Mouse (Mus musculus) forebrain, embryonic 12.5 days (tissue): ENCODE measurements around the gene Hist1h2bb. TPM values are rescaled to one million over a fixed set of nuclear protein-coding genes. Genes with fewer than 3 reads are reported as not detected.
"Not testable (repeated sequence)": the region's sequence is repeated elsewhere in the genome, so short reads cannot be mapped to it uniquely, and the experiment has no call there.

Experiments
- ATAC-seq: fragments of 200-750 bp; cut with Nextera tagmentation; 2 replicates; pipeline ENCODE4 v1.8.0; 2017; ENCODE audit warnings: moderate TSS enrichment; ENCODE audit not compliant: low FRiP score
- H3K27ac ChIP-seq: fragments of 300-500 bp; sonication (generic); 2 replicates; pipeline ENCODE4 v1.5.1; 2016; ENCODE audit warnings: mild to moderate bottlenecking
- H3K27me3 ChIP-seq: fragments of 300-500 bp; sonication (generic); 2 replicates; pipeline ENCODE4 v1.6.1; 2016; ENCODE audit warnings: mild to moderate bottlenecking
- H3K36me3 ChIP-seq: fragments of 300-500 bp; sonication (generic); replicated peaks from 2 replicates; pipeline ENCODE4 v1.6.1; 2016; ENCODE audit warnings: mild to moderate bottlenecking
- H3K4me1 ChIP-seq: fragments of 300-500 bp; sonication (generic); 2 replicates; pipeline ENCODE4 v1.6.1; 2016
- H3K4me2 ChIP-seq: fragments of 300-500 bp; sonication (generic); 2 replicates; pipeline ENCODE4 v1.6.1; 2016; ENCODE audit warnings: mild to moderate bottlenecking, moderate library complexity
- H3K4me3 ChIP-seq: fragments of 300-500 bp; sonication (generic); replicated peaks from 2 replicates; pipeline ENCODE4 v1.5.1; 2016; ENCODE audit warnings: mild to moderate bottlenecking
- H3K9ac ChIP-seq: fragments of 300-500 bp; sonication (generic); 2 replicates; pipeline ENCODE4 v1.6.1; 2016; ENCODE audit warnings: mild to moderate bottlenecking
- H3K9me3 ChIP-seq: fragments of 300-500 bp; sonication (generic); 2 replicates; pipeline ENCODE4 v1.6.1; 2016
- WGBS: fragments of 180-500 bp; shearing (Covaris S2); methylation state at CpG from one replicate; pipeline ENCODE4 v1.1.7; 2016; 5-methylcytosine and 5-hydroxymethylcytosine counted together
- polyA plus RNA-seq: library from polyadenylated mRNA; unstranded; fragments of >200 nt; fragmentation: Nextera tagmentation; extraction: Ambion mirVana; gene quantifications from 2 replicates; pipeline ENCODE4 v1.2.1, GENCODE M21; 2016

The Hist1h2bb gene
- polyA plus RNA-seq, 1 experiment from 2014 or later: 3.5 TPM

DNA sequence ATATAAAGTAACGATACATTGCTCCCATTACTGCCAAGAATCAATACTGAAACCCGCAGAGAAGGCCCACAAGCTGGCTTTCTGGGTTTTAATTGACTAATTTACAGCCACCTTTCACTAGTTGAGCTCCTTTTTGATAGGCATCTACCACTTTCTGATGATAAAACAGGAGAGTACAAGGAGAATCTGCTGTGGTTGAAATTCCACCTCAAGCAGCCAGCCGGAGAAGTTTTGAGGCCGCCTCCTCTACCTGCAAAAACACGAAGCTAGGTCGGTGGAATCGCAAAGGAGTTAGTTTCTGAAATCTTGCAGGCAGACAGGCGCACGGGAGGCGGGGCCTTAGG lies 16.7 kb downstream of the Hist1h2bb start:
- Histone ChIP-seq H3K4me2 (peak overlapping the region; percentile 70), H3K27me3 (no peaks in the 10 kb centered on the region), H3K27ac (peak overlapping the region; percentile 94), H3K4me3 (peak overlapping the region; percentile 52), H3K4me1 (peaks cover 23% of the 10 kb centered on the region), H3K36me3 (no peaks in the 10 kb centered on the region), H3K9ac (peak overlapping the region; percentile 56; the same call in 1 of the 2 replicates), H3K9me3 (no peaks in the 10 kb centered on the region)
- WGBS: 2% methylated on average over 10 of the region's 10 CpGs
- no peak for ATAC-seq

DNA sequence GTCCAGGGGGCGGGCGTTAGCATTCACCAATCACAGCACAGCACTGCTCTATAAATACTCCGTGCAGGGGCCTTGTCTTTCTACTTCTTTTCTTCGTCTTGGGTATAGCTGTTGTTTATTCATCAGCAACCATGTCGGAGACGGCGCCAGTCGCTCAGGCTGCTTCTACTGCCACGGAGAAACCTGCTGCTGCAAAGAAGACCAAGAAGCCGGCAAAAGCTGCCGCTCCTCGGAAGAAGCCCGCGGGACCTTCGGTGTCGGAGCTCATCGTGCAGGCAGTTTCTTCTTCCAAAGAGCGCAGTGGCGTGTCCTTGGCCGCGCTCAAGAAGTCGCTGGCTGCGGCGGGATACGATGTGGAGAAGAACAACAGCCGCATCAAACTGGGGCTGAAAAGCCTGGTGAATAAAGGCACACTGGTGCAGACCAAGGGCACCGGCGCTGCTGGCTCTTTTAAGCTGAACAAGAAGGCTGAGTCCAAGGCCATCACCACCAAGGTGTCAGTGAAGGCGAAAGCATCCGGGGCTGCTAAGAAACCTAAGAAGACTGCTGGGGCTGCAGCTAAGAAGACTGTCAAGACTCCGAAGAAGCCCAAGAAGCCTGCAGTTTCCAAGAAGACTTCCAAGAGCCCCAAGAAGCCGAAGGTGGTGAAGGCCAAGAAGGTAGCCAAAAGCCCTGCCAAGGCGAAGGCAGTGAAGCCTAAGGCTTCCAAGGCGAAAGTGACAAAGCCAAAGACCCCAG lies 17.2 kb downstream of the Hist1h2bb start, which contains the start of gene Hist1h1a:
Gene Hist1h1a (plus strand): TSS at position 81 of the 738 bp plus-strand sequence.
- Histone ChIP-seq H3K36me3 (no peaks in the 10 kb centered on the region), H3K4me3 (peak within 1 kb of the TSS; percentile 52), H3K9ac (peak within 1 kb of the TSS; percentile 83), H3K9me3 (no peaks in the 10 kb centered on the region), H3K27ac (peak within 1 kb of the TSS; percentile 94), H3K27me3 (no peaks in the 10 kb centered on the region), H3K4me2 (peak within 1 kb of the TSS; percentile 70), H3K4me1 (peaks cover 23% of the 10 kb centered on the region)
- WGBS: 4% methylated on average over 34 of the region's 34 CpGs
- ATAC-seq: peak; percentile 73

DNA sequence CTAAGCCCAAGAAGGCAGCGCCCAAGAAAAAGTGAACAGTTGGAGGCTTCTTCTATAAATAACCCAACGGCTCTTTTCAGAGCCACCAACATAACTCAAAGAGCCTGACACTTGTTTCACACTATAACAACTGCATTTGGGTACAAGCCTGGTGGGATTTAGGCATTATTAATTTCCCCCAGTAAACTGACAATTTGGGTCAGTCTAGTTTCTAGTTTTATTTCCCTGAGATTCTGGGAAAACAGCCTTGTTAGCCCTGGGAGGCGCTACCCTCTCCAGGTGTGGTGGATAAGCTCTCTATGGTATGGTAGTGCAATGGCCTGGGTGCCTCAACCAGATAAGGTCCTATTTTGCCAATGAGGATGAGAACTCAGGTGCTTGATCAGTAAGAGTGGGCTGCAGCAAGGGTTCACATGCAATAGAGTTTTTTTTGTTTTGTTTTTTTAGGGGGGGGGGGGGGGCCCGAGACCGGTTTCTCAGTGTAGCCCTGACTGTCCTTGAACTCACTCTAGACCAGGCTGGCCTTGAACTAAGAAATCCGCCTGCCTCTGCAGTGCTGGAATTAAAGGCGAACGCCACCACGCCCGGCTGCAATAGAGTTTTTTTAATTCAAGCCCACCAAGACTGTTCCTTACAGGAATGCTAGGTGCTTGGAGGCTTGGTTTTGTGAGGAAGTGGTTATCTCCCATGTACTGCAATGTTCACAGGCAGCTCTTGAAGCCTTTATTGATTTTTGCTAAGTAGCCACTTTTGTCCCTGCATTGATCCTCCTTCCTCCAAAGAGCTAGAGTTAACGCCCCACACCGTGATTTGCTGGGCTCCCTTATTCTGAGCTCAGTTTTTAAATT lies 18.0 kb downstream of the Hist1h2bb start:
- no peaks in the 10 kb centered on the region for H3K9me3 ChIP-seq
- H3K27me3 ChIP-seq: no peaks in the 10 kb centered on the region
- H3K4me1 ChIP-seq: peaks cover 23% of the 10 kb centered on the region
- H3K36me3 ChIP-seq: no peaks in the 10 kb centered on the region
- H3K4me2 ChIP-seq: peak overlapping the region; percentile 70
- peak overlapping the region; percentile 94 for H3K27ac ChIP-seq
- peak overlapping the region; percentile 83 for H3K9ac ChIP-seq
- 34% methylated on average over 12 of the region's 12 CpGs for WGBS
- peak overlapping the region; percentile 52 for H3K4me3 ChIP-seq
- no peak for ATAC-seq

DNA sequence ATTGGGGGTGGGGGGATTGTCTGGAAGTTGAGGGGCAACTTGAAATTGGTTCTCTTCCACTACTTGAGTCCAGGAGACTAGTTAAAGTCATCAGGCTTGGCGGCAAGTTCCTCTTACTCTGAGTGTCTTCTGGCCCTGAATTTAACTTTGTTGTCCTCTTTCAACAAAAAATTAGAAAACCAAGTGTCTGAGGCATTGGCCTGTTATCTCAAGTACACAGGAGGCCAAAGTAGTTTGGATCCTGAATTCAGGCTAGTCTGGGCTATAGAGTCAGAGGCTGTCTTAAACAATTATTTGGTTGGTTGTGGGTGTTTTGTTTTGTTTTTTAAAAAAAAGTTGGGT lies 18.6 kb downstream of the Hist1h2bb start:
- Histone ChIP-seq H3K9me3 (no peaks in the 10 kb centered on the region), H3K4me1 (peaks cover 18% of the 10 kb centered on the region), H3K9ac (no peak overlapping the region), H3K36me3 (no peaks in the 10 kb centered on the region), H3K4me2 (0 out of 2 replicates have a peak overlapping the region, but pooled peaks have one; percentile 70), H3K27me3 (no peaks in the 10 kb centered on the region), H3K4me3 (no peak overlapping the region), H3K27ac (0 out of 2 replicates have a peak overlapping the region, but pooled peaks have one; percentile 25)
- 66% methylated on average over 1 of the region's 1 CpGs for WGBS
- ATAC-seq: no peak

DNA sequence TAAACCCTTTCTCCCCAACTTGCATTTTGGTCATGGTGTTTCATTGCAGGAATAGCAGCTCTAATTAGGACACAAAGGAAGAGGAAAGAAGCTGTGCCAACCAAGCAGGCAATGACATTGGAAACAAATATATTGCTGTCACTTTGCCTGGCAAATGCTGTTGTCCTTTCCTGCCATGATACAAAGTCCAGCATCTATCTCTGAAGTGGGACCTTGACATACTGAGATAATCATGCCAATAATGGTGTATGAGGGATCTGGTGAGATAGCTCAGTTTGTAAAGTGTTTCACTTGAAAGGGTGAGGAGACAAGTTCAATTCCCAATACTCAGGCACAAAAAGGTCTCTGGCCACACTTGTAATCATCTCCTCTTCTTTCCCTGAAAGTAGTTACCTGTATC lies 20.2 kb downstream of the Hist1h2bb start:
- Histone ChIP-seq H3K4me1 (peaks cover 17% of the 10 kb centered on the region), H3K36me3 (no peaks in the 10 kb centered on the region), H3K4me3 (no peak overlapping the region), H3K9me3 (no peaks in the 10 kb centered on the region), H3K4me2 (no peak overlapping the region), H3K27me3 (no peaks in the 10 kb centered on the region), H3K27ac (no peak overlapping the region), H3K9ac (no peak overlapping the region)
- no peak for ATAC-seq

DNA sequence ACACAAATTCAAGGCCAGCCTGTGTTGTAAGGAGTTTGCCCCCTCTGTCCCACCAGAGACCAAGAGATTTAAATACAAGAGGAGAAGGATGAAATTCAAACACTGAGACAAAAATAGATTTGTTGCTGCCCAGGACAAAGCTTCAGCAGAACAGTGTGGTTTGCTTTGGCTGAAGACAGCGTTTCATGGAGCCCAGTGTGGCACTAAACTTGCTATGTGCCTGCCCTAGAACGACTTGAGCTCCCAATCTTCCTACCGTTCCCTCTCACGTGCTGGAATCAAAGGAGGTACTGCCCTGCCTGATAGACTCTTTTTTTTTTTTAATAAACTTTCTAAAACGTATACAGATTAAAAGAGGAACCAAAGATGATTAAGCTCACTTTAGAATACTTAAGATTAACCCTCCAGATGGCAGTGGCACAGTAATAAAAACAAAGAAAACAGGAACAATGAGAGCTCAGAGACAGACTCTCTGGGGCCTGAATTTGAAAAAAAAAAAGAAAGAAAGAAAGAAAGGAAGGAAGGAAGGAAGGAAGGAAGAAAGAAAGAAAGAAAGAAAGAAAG lies 22.4 kb downstream of the Hist1h2bb start:
- Histone ChIP-seq H3K4me1 (peaks cover 16% of the 10 kb centered on the region), H3K9me3 (no peaks in the 10 kb centered on the region), H3K27ac (no peak overlapping the region), H3K27me3 (no peaks in the 10 kb centered on the region), H3K4me3 (no peak overlapping the region), H3K36me3 (no peaks in the 10 kb centered on the region), H3K4me2 (no peak overlapping the region), H3K9ac (no peak overlapping the region)
- WGBS: 42% methylated on average over 5 of the region's 5 CpGs
- no peak for ATAC-seq

DNA sequence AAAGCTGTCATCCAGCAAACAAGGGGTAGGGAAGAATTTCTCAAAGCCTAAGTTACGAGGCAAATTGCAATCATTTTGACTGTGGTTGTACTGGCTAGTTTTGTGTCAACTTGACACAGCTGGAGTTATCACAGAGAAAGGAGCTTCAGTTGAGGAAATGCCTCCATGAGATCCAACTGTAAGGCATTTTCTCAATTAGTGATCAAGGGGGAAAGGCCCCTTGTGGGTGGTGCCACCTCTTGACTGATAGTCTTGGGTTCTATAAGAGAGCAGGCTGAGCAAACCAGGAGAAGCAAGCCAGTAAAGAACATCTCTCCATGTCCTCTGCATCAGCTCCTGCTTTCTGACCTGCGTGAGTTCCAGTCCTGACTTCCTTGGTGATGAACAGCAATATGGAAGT lies 23.1 kb downstream of the Hist1h2bb start, which contains the start of gene Trim38:
Gene Trim38 (plus strand): TSS at position 301 of the 400 bp plus-strand sequence.
- H3K27ac ChIP-seq, H3K9me3 ChIP-seq, H3K9ac ChIP-seq, H3K4me3 ChIP-seq, H3K4me2 ChIP-seq, H3K27me3 ChIP-seq, H3K36me3 ChIP-seq, ATAC-seq: not testable (repeated sequence)
- WGBS: 84% methylated on average over 2 of the region's 2 CpGs
- H3K4me1 ChIP-seq: peaks cover 10% of the 10 kb centered on the region

DNA sequence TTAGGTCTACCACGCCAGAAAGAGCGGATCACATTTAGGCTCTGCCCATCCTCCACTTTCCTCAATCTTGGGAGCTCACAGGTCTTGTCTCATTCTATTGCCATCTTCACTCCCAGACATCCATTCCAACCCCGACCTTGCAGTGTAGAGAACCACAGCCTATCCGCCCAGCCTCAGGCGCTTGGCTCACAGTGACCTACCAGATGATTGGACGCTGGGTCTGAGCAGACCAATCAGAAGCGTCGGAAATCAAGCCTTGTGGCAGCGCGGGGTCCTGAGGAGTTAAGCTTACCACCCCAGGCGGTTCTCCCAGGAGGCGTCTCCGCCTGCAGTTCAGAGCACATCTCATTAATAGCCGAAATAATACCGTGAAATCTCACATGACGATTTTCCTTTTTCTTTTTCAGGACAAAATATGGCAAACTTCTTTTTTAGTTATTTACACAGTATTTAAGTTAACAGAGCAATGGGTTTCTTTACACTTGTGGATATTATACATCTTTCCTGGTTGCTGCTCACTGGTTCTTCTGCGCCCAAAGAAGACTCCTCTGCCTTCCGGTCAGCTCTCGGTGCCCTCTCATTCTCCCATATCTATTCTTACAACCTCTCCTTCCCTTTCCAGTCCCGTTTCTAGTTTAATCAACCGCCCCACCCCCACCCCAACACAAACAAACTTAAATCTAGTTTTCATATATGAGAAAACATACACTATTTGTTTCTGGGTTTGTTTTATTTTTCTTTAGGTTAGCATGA lies 26.2 kb downstream of the Hist1h2bb start:
- peak; percentile 90 for ATAC-seq
- no peak overlapping the region for H3K27ac ChIP-seq
- H3K9me3 ChIP-seq: no peaks in the 10 kb centered on the region
- no peak overlapping the region for H3K9ac ChIP-seq
- H3K4me1 ChIP-seq: peaks cover 10% of the 10 kb centered on the region
- H3K27me3 ChIP-seq: no peaks in the 10 kb centered on the region
- WGBS: 22% methylated on average over 21 of the region's 21 CpGs
- H3K4me3 ChIP-seq: no peak overlapping the region
- H3K36me3 ChIP-seq: no peaks in the 10 kb centered on the region
- peak overlapping the region; percentile 41 for H3K4me2 ChIP-seq

DNA sequence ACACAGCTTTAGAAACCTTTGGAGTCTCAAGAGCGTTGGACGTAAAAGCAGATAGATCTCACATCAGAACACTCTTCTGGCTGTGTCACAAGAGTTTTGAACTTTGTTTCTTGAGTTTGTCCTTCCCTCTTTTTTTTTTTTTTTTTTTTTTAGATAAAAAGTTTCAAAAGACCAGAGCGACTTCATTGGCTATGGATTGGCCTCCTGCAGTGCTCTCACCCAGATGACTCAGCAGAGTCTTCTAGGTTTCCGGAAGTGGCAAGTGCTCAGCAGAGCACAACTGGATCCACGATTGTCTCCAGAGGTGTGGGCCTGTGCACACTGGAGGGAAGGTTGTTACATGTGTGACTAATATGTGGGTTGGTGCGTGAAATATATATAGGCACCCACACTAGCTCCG lies 31.8 kb downstream of the Hist1h2bb start:
- Histone ChIP-seq H3K9ac (no peak overlapping the region), H3K4me1 (no peaks in the 10 kb centered on the region), H3K27ac (no peak overlapping the region), H3K36me3 (no peaks in the 10 kb centered on the region), H3K4me3 (no peak overlapping the region), H3K9me3 (no peaks in the 10 kb centered on the region), H3K27me3 (no peaks in the 10 kb centered on the region), H3K4me2 (no peak overlapping the region)
- 94% methylated on average over 7 of the region's 7 CpGs for WGBS
- ATAC-seq: no peak

DNA sequence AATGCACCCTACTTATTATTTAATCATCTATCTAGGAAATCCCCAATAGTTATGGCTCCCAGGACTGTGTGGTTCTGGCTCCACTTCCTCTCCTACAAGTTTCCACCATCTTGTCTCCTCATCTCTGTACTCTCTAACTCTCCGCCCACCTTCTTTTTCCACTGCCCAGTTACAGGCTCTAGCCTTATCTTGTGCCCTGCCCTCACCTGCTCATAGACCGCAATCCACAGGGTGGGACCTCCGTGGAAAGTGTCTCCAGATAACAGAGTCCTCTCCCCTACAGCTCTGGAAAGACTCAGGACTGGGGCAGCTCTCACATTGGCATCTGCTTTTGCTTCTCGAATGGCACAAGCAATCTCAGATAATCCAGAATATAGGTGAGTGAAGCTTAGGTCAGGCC lies 32.5 kb downstream of the Hist1h2bb start:
- no peak for ATAC-seq
- no peak overlapping the region for H3K4me2 ChIP-seq
- H3K9ac ChIP-seq: no peak overlapping the region
- H3K4me3 ChIP-seq: no peak overlapping the region
- H3K4me1 ChIP-seq: no peaks in the 10 kb centered on the region
- no peaks in the 10 kb centered on the region for H3K36me3 ChIP-seq
- no peaks in the 10 kb centered on the region for H3K27me3 ChIP-seq
- 89% methylated on average over 4 of the region's 4 CpGs for WGBS
- H3K27ac ChIP-seq: no peak overlapping the region
- no peaks in the 10 kb centered on the region for H3K9me3 ChIP-seq

DNA sequence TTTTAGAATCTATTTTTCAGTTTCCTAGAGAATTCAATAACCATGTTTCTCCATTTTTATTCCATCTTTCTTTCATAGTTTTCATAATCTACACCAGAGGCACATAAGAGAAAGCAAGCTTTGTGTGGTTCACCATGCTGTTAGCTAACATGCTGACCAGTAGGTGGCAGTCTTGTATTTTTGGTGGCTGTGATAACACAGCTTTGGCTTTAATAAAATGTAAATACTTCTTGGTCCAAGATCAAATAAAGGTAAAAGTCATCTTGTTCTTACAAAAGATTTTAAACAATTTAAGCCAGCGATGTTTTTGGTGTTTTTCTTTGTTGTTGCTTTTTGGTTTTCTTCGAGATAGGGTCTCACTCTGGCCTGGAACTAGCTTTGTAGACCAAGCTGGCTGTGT lies 46.0 kb downstream of the Hist1h2bb start:
- no peak for ATAC-seq
- Histone ChIP-seq H3K4me1 (no peaks in the 10 kb centered on the region), H3K4me3 (no peak overlapping the region), H3K9me3 (no peaks in the 10 kb centered on the region), H3K27me3 (no peaks in the 10 kb centered on the region), H3K4me2 (no peak overlapping the region), H3K36me3 (no peaks in the 10 kb centered on the region), H3K9ac (no peak overlapping the region), H3K27ac (no peak overlapping the region)
- 47% methylated on average over 2 of the region's 2 CpGs for WGBS
